Mouse (Mus musculus) spleen, adult 2 months (tissue): ENCODE results near the gene Wasl.

Experiments
- CTCF ChIP-seq: fragments of 200-500 bp; IDR thresholded peaks from 2 replicates; pipeline ENCODE4 v1.5.1; 2011; ENCODE audit warnings: mild to moderate bottlenecking, inconsistent platforms; ENCODE audit not compliant: insufficient read depth, insufficient read length, insufficient replicate concordance; ENCODE audit errors: extremely low read depth
- POLR2A ChIP-seq: fragments of 200-500 bp; IDR thresholded peaks from 2 replicates; pipeline ENCODE4 v1.6.1; 2011; ENCODE audit warnings: low read depth, low read length, inconsistent platforms

DNA sequence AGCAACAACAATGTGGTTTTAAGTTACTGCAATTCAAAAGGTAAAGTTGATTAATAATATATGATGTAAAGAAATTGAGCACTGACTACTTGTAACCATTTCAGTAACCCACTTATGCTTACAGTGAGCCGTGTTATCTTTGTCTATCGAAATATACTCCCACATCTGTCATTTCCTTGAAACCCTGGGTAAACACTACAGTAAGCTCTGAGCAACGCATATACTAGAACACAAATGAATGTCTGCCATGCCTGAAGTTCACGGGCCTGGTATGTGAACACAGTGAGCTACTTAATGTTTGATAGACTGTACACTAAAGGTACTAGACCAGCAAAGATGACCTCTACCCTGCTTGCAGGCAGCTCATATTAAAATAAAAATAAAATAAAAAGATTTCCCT is 2.3 kb downstream of the Wasl start:
- TF ChIP-seq CTCF = no peak
- no peak for TF ChIP-seq POLR2A
